10 mouse cellular contexts compared by ENCODE assay signal in the genomic region with DNA sequence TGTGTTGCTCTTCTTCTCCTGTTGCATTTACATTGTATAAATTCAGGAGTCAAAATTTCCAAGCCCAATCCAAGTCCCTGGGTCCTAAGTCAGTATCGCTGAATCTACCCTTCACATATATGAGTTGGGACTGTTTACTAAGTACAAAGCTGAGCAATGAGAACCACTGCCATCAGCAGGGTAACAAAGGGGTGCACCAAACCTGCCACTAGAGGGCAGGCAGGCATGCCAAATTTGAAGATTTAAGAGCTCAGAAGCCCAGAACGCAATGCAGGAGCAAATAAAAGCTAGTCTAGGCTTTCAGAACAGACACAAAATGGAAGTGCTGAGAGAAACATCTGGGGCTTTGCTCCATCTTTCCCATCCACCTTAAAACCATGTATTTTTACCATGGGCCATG.
DNase-seq lines count a peak whose midpoint lies in the region; ATAC-seq lines count a peak whose summit lies in the region.
"Had no signal": no experiment of that assay in that cellular context is flagged by ENCODE, and none has a peak within 500 bp of the region (broad histone marks: within the 10 kb centered on the region; RNA-seq: fewer than 3 reads in every experiment).

No protein-coding gene starts in this region.

- no peak overlapping the region for H3K9ac ChIP-seq in neural tube, embryonic 15.5 days (replicated peaks)
- no peak overlapping the region for H3K9ac ChIP-seq in neural tube, embryonic 11.5 days (ENCODE audit: low read length)
- H3K9ac ChIP-seq: liver, embryonic 15.5 days had no signal

- H3K27ac ChIP-seq in neural tube, embryonic 15.5 days (replicated peaks), result no peak overlapping the region
- no peak overlapping the region for H3K27ac ChIP-seq in neural tube, embryonic 11.5 days (ENCODE audit: low read depth, low read length)
- H3K27ac ChIP-seq: liver, embryonic 15.5 days had no signal

- no peaks in the 10 kb centered on the region for H3K36me3 ChIP-seq in neural tube, embryonic 15.5 days
- H3K36me3 ChIP-seq in neural tube, embryonic 11.5 days (ENCODE audit: control insufficient read depth, insufficient read depth, low read length), result no peaks in the 10 kb centered on the region
- H3K36me3 ChIP-seq: liver, embryonic 15.5 days had no signal

- ATAC-seq in neural tube, embryonic 15.5 days (ENCODE audit: low FRiP score), result no peak
- no peak for ATAC-seq in neural tube, embryonic 11.5 days (ENCODE audit: insufficient read depth, low FRiP score, low TSS enrichment)

- DNase-seq in neural tube, embryonic 10.5 days (ENCODE audit: extremely low spot score, low spot score), result peak; percentile 29
- peak; percentile 43 for DNase-seq in adipocyte (ENCODE audit: low spot score)
- DNase-seq in cerebellum, postnatal 10 days, result peak; percentile 76 to 77
- DNase-seq in heart, postnatal 36 days, result peak; percentile 19 to 29
- DNase-seq in left cerebral cortex, postnatal 36 days (ENCODE audit: low spot score in 2 of 2), result peak; percentile 23 to 35
- peak; percentile 58 for DNase-seq in neural tube, embryonic 11.5 days (ENCODE audit: low spot score)
- no peak for DNase-seq in T-cell, adult 2 months (ENCODE audit: low spot score)

- H3K9me3 ChIP-seq in neural tube, embryonic 15.5 days (replicated peaks), result no peaks in the 10 kb centered on the region
- H3K9me3 ChIP-seq in neural tube, embryonic 11.5 days (ENCODE audit: control insufficient read depth, low read length), result no peaks in the 10 kb centered on the region
- H3K9me3 ChIP-seq: liver, embryonic 15.5 days had no signal

- H3K4me3 ChIP-seq in neural tube, embryonic 15.5 days (replicated peaks), result no peak overlapping the region
- no peak overlapping the region for H3K4me3 ChIP-seq in neural tube, embryonic 11.5 days (ENCODE audit: low read depth, low read length)
- H3K4me3 ChIP-seq: erythroblast, embryonic 14.5 days; liver, embryonic 15.5 days had no signal

- intact Hi-C loops in heart, postnatal 36 days (cut with DNase I), result loop anchor here (5.0 to 10.0 kb wide), 2 partner anchors 188 to 275 kb away; no protein-coding TSS in a partner anchor
- intact Hi-C loops in left cerebral cortex, postnatal 36 days (cut with DNase I), result loop anchor here (5.0 to 10.0 kb wide), 2 partner anchors 210 to 238 kb away; a partner anchor contains a TSS

- no peak overlapping the region for H3K4me2 ChIP-seq in neural tube, embryonic 15.5 days
- no peak overlapping the region for H3K4me2 ChIP-seq in neural tube, embryonic 11.5 days (ENCODE audit: low read depth)
- H3K4me2 ChIP-seq: liver, embryonic 15.5 days had no signal

- H3K4me1 ChIP-seq in neural tube, embryonic 15.5 days, result no peaks in the 10 kb centered on the region
- no peaks in the 10 kb centered on the region for H3K4me1 ChIP-seq in neural tube, embryonic 11.5 days (ENCODE audit: control insufficient read depth, insufficient read depth, low read length)
- H3K4me1 ChIP-seq: liver, embryonic 15.5 days had no signal

- H3K27me3 ChIP-seq in neural tube, embryonic 15.5 days (replicated peaks), result peaks cover 6% of the 10 kb centered on the region; the same call in 1 of the 2 replicates
- H3K27me3 ChIP-seq in neural tube, embryonic 11.5 days (ENCODE audit: control insufficient read depth, insufficient read depth, low read length), result peaks cover 6% of the 10 kb centered on the region; the same call in 1 of the 2 replicates
- H3K27me3 ChIP-seq: liver, embryonic 15.5 days had no signal

- 42% methylated on average over 2 of the region's 2 CpGs for WGBS in neural tube, embryonic 15.5 days
- 32% methylated on average over 2 of the region's 2 CpGs for WGBS in neural tube, embryonic 11.5 days
